Mouse (Mus musculus) liver, postnatal 0 days (tissue): ENCODE measurements at regions not wholly inside any gene's neighbourhood (a gene's known extent, or its start where the extent isn't known, plus 50 kb on each side); places are given as distances from the start of the nearest gene placed in this dataset.

Experiments used
- ATAC-seq: fragments of 200-750 bp; cut with Nextera tagmentation; 2 replicates; pipeline ENCODE4 v1.8.0; 2017; ENCODE audit warnings: mild to moderate bottlenecking, moderate library complexity
- DNase-seq: peaks from one replicate; pipeline ENCODE4 v3.0.0-alpha.2; 2016
- H3K27ac ChIP-seq: fragments of 300-500 bp; sonication (generic); 2 replicates; pipeline ENCODE4 v1.5.1; 2014; ENCODE audit warnings: antibody characterized with exemption, moderate library complexity, mild to moderate bottlenecking, low read depth
- H3K27me3 ChIP-seq: fragments of 300-500 bp; sonication (generic); 2 replicates; pipeline ENCODE4 v1.6.1; 2014; ENCODE audit warnings: low read length, control low read depth, mixed read lengths; ENCODE audit not compliant: insufficient read depth
- H3K36me3 ChIP-seq: fragments of 300-500 bp; sonication (generic); replicated peaks from 2 replicates; pipeline ENCODE4 v1.6.1; 2014; ENCODE audit warnings: mild to moderate bottlenecking, control low read depth, low read length, moderate library complexity, mixed read lengths; ENCODE audit not compliant: insufficient read depth
- H3K4me1 ChIP-seq: fragments of 300-500 bp; sonication (generic); 2 replicates; pipeline ENCODE4 v1.6.1; 2014; ENCODE audit warnings: antibody characterized with exemption, mild to moderate bottlenecking, control low read depth; ENCODE audit not compliant: insufficient read depth
- H3K4me2 ChIP-seq: fragments of 300-500 bp; sonication (generic); 2 replicates; pipeline ENCODE4 v1.6.1; 2014; ENCODE audit warnings: low read depth, mild to moderate bottlenecking, low read length, moderate library complexity, mixed read lengths
- H3K4me3 ChIP-seq: fragments of 300-500 bp; sonication (generic); 2 replicates; pipeline ENCODE4 v1.5.1; 2014; ENCODE audit warnings: low read depth, low read length
- H3K9ac ChIP-seq: fragments of 300-500 bp; sonication (generic); replicated peaks from 2 replicates; pipeline ENCODE4 v1.6.1; 2014; ENCODE audit warnings: mild to moderate bottlenecking, moderate library complexity
- H3K9me3 ChIP-seq: fragments of 300-500 bp; sonication (generic); 2 replicates; pipeline ENCODE4 v1.6.1; 2016; ENCODE audit warnings: mild to moderate bottlenecking, control low read depth, low read length, mixed read lengths
- CTCF ChIP-seq: sonication (generic); IDR thresholded peaks from 2 replicates; pipeline ENCODE4 v1.5.1; 2016; ENCODE audit warnings: antibody characterized with exemption, low read depth
- EP300 ChIP-seq: IDR thresholded peaks from 2 replicates; pipeline ENCODE4 v1.6.1; 2016; ENCODE audit warnings: antibody characterized with exemption, low read depth, mild to moderate bottlenecking
- WGBS: fragments of 180-500 bp; shearing (Covaris S2); extraction: QIAGEN DNeasy Blood & Tissue Kit; methylation state at CpG from one replicate; pipeline ENCODE4 v1.1.7; 2014; ENCODE audit not compliant: insufficient replicate concordance; 5-methylcytosine and 5-hydroxymethylcytosine counted together

- H3K4me1 ChIP-seq = peaks cover 9% of the 10 kb centered on the region; the same call in 1 of the 2 replicates
- no peak overlapping the region for H3K4me3 ChIP-seq
- H3K27me3 ChIP-seq = no peaks in the 10 kb centered on the region
- no peak overlapping the region for H3K9ac ChIP-seq
- 80% methylated on average over 4 of the region's 4 CpGs for WGBS
- DNase-seq = no peak
- H3K4me2 ChIP-seq = no peak overlapping the region
- H3K27ac ChIP-seq = no peak overlapping the region
- H3K36me3 ChIP-seq = no peaks in the 10 kb centered on the region
- no peaks in the 10 kb centered on the region for H3K9me3 ChIP-seq
- TF ChIP-seq CTCF = no peak
- no peak for TF ChIP-seq EP300
- no peak for ATAC-seq
These were observed 64.9 kb upstream of the Bod1 start for GRCm38 (mm10) chr11:31736556-31737089.

- H3K36me3 ChIP-seq = no peaks in the 10 kb centered on the region
- 90% methylated on average over 5 of the region's 5 CpGs for WGBS
- DNase-seq = no peak
- ATAC-seq = no peak
- H3K27ac ChIP-seq = no peak overlapping the region
- TF ChIP-seq CTCF (no peak), EP300 (no peak)
- H3K4me2 ChIP-seq = no peak overlapping the region
- no peaks in the 10 kb centered on the region for H3K27me3 ChIP-seq
- no peaks in the 10 kb centered on the region for H3K4me1 ChIP-seq
- H3K9ac ChIP-seq = no peak overlapping the region
- H3K4me3 ChIP-seq = no peak overlapping the region
- no peaks in the 10 kb centered on the region for H3K9me3 ChIP-seq
These were observed 66.7 kb upstream of the Bod1 start for GRCm38 (mm10) chr11:31738148-31739021.

- TF ChIP-seq EP300 = no peak
- no peak for TF ChIP-seq CTCF
- no peaks in the 10 kb centered on the region for H3K36me3 ChIP-seq
- no peak overlapping the region for H3K4me2 ChIP-seq
- 82% methylated on average over 5 of the region's 5 CpGs for WGBS
- ATAC-seq (no peak), DNase-seq (no peak)
- H3K9ac ChIP-seq = no peak overlapping the region
- no peak overlapping the region for H3K27ac ChIP-seq
- no peaks in the 10 kb centered on the region for H3K4me1 ChIP-seq
- H3K27me3 ChIP-seq = no peaks in the 10 kb centered on the region
- no peaks in the 10 kb centered on the region for H3K9me3 ChIP-seq
- H3K4me3 ChIP-seq = no peak overlapping the region
These were observed 68.7 kb upstream of the Bod1 start for GRCm38 (mm10) chr11:31740409-31740808.

GRCm38 (mm10) chr11:31742160-31742559, 70.5 kb upstream of the Bod1 start:
- DNase-seq (no peak), ATAC-seq (no peak)
- Histone ChIP-seq H3K27ac (no peak overlapping the region), H3K27me3 (no peaks in the 10 kb centered on the region), H3K36me3 (no peaks in the 10 kb centered on the region), H3K4me3 (no peak overlapping the region), H3K9me3 (no peaks in the 10 kb centered on the region), H3K4me2 (no peak overlapping the region), H3K4me1 (0 out of 2 replicates have a peak, but pooled peaks cover 3% of the 10 kb centered on the region), H3K9ac (no peak overlapping the region)
- TF ChIP-seq EP300 = no peak
- no peak for TF ChIP-seq CTCF
- 57% methylated on average over 1 of the region's 1 CpGs for WGBS

GRCm38 (mm10) chr11:31744076-31744785, 72.5 kb upstream of the Bod1 start:
- Histone ChIP-seq H3K36me3 (no peaks in the 10 kb centered on the region), H3K27ac (no peak overlapping the region), H3K27me3 (no peaks in the 10 kb centered on the region), H3K4me1 (0 out of 2 replicates have a peak, but pooled peaks cover 3% of the 10 kb centered on the region), H3K9me3 (no peaks in the 10 kb centered on the region), H3K4me3 (no peak overlapping the region), H3K4me2 (no peak overlapping the region), H3K9ac (no peak overlapping the region)
- TF ChIP-seq EP300 = no peak
- no peak for TF ChIP-seq CTCF
- no peak for ATAC-seq
- 79% methylated on average over 12 of the region's 12 CpGs for WGBS
- no peak for DNase-seq
